Mouse (Mus musculus) stomach, adult 2 months (tissue): Measurements from ENCODE around the gene Klhdc10. TPM values are rescaled to one million over a fixed set of nuclear protein-coding genes. Genes with fewer than 3 reads are reported as not detected.

Experiments
- polyA plus RNA-seq: library from polyadenylated mRNA; depleted of rRNA; stranded (reverse); fragments of >200 nt; gene quantifications from 2 replicates; pipeline ENCODE4 v1.2.3, GENCODE M21; 2012; rRNA removed

Klhdc10 gene
- polyA plus RNA-seq = 5.4 and 5.6 TPM in 2 replicates

DNA sequence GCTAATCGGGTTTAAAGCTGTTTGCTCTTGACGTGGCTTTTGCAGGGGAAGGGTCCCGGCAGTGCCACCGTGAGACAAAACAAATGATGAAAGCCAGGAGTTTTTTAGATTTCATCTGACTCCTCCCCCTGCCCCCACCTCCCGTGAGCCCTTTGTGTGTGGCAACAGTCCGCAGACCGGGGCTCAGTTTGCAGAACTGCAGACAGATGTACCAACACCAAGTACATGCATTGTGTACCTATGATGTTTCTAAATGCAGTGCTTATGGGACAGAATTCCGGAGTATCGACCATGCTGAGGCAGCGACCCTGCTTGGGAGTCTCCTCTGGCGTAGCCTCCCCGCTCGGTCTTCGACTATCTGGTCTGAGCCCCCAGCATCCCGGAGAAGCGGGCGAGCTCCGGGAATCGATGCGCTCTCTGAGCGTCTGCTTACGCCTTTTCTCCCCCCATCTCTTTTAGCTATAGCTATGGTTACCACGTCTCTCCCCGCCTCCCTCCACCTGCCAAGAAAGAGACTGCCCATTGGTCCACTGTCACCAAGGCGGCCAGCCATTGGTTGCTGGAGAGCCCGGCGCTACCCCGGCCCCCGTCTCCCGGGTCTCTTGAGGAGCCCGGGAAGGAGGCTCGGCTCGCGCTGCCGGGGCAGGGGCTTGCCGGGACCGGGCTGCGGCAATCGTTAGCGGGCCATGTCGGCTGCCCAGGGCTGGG lies at the start of gene Klhdc10:
Gene Klhdc10, plus strand, starts transcription at position 561 of the 708 bp plus-strand sequence.

DNA sequence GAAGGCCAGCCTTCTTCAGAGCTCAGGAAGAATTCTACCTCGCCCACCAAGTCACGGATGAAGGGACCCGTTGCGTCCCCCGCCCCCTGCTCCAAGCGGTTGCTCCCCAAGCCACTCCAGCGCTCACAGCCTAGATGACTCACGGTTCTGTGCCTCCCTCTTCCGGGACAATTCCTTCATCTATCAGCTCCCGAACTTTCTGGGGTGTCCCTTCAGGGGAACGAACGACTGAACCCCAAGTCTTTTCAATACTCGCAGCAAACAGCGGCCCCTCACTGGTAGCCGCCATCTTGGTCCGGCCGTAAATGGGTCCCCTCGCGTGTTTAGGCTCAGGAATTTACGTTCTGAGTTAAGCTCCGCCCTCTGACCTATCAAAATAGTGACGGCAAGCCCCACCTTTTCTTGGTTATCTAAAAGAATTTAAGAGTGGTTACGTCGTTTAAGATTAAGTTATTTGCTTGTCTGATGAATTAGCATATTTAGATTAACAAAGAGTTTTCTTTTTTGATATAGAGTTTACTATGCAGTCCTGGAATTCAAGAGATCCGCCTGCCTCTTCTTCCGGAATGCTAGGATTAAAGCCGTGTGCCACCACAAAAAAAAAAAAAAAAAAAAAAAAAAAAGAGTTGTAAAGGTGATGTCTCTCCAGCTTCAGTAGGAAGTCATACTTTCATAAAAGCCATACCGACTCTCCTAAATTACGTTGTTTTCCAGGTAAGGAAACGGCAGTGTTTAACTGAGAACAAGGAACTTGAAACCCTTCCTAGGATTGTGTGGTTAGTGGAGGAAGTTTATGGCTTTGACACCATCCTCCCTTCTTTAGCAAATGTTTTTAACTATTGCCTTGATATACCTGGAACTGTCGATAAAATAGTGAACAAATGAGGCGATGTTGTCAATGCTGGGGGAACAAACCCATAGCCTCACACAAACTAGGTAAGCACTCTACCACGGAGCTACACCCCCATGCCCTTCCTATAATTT lies 10.7 kb upstream of the Klhdc10 start, which contains the start of gene Zc3hc1:
Gene Zc3hc1, minus strand, starts transcription at position 315 of the 984 bp plus-strand sequence.

Other genes with a start within 250 kb of the Klhdc10 start
- 43.5 and 68.8 TPM in 2 replicates for gene Ube2h, start 97.3 kb upstream of the Klhdc10 start, polyA plus RNA-seq
- 6.2 and 6.5 TPM in 2 replicates for gene Zc3hc1, start 10.8 kb upstream of the Klhdc10 start, polyA plus RNA-seq
- 7.3 and 13.7 TPM in 2 replicates for gene Tmem209, start 107.9 kb downstream of the Klhdc10 start, polyA plus RNA-seq
- gene Ssmem1, start 108.0 kb downstream of the Klhdc10 start, polyA plus RNA-seq = not detected in 2 replicates
- gene Cpa2, start 139.7 kb downstream of the Klhdc10 start, polyA plus RNA-seq = 0.06 TPM in 1 of 2 replicates, not detected in the other
- gene Cpa4, start 166.5 kb downstream of the Klhdc10 start, polyA plus RNA-seq = 4.9 and 6.6 TPM in 2 replicates
- gene Cpa5, start 209.1 kb downstream of the Klhdc10 start, polyA plus RNA-seq = 0.24 TPM in 1 of 2 replicates, not detected in the other
- 0.22 and 0.45 TPM in 2 replicates for gene Cpa1, start 237.3 kb downstream of the Klhdc10 start, polyA plus RNA-seq